Mouse (Mus musculus): ENCODE measurements around the gene Snapc5.
"Not testable (repeated sequence)": the region's sequence is repeated elsewhere in the genome, so short reads cannot be mapped to it uniquely, and the experiment has no call there.

Snapc5 gene

GRCm38 (mm10) chr9:64178974-64179646 is at the start of gene Snapc5:
Gene Snapc5, plus strand, starts transcription at chr9:64179274.
- peak; percentile 89 for DNase-seq (ENCODE audit: low read depth, low spot score)

DNA sequence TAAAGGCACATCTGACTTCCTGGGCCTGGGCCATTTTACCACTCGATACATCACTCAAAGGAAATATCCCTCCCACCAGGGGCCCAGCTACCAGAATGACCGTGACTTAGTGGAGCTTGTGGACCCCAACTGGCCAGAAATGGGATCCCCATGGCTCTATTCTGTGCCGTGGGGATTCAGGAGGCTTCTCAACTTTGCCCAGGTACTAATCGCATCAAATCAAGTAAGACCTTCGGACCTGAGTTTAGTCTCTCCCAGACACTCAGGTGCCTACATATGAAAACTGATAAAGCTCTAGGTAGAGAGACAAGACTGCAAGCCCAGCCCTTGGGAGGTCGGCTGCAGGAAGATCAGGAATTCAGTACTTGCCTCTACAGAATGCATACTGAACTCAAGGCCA is 47.5 kb upstream of the Snapc5 start:
- DNase-seq (ENCODE audit: low read depth, low spot score) = no peak

DNA sequence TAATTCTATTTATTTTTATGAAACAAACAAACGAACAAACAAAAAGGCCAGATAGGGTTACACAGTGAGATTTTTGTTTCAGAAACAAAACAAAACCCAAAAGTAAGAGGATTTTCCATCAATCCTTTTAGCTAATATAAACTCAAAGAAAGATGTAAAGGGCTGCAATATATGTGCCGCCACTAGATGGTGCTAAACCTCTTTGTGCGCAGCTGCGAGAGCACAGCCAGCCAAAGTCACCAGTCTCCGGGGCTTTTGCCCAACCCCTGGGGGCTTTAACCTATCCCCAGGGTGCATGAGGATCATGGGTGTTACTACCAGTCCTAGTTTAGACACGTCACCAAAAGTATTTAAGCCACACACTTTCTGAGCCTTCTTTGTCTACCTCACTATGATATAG is 40.2 kb upstream of the Snapc5 start:
- peak; percentile 30 for DNase-seq (ENCODE audit: low read depth, low spot score)

GRCm38 (mm10) chr9:64139879-64140278 is 39.2 kb upstream of the Snapc5 start:
- DNase-seq (ENCODE audit: low read depth, low spot score) = no peak

DNA sequence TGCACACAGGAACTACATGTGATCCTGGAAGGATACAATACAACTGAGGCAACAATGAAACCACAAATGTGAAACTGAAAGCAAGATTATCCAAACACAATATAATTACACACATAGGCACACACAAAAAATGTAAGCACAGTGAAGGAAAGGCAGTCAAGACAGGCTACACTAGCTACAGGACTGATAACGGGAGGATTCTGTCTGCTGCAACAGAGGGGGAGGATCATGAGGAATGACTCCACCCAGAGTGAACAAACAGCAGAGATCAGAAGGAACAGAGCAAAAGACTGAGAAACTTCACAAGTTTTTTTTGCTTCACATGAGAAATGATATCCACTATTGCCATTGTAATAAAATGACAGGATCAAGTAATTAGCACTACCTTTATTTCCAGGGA is 22.4 kb upstream of the Snapc5 start:
- no peak for DNase-seq (ENCODE audit: low read depth, low spot score)

- DNase-seq (ENCODE audit: low read depth, low spot score) = no peak
Observed at GRCm38 (mm10) chr9:64160471-64160870, 18.6 kb upstream of the Snapc5 start.

- not testable (repeated sequence) for DNase-seq (ENCODE audit: low read depth, low spot score)
Observed at GRCm38 (mm10) chr9:64169967-64170366, 9.1 kb upstream of the Snapc5 start.

GRCm38 (mm10) chr9:64172145-64172815 is 6.8 kb upstream of the Snapc5 start:
- no peak for DNase-seq (ENCODE audit: low read depth, low spot score)

GRCm38 (mm10) chr9:64172816-64173665 is 6.0 kb upstream of the Snapc5 start, which contains the start of the genes Zwilch and Rpl4:
Gene Zwilch, minus strand, starts transcription at chr9:64173104.
Gene Rpl4, plus strand, starts transcription at chr9:64173375.
- peak; percentile 93 for DNase-seq (ENCODE audit: low read depth, low spot score)

GRCm38 (mm10) chr9:64173666-64174220 is 5.3 kb upstream of the Snapc5 start:
- DNase-seq (ENCODE audit: low read depth, low spot score) = no peak

GRCm38 (mm10) chr9:64174341-64174740 is 4.7 kb upstream of the Snapc5 start:
- DNase-seq (ENCODE audit: low read depth, low spot score) = no peak

- DNase-seq (ENCODE audit: low read depth, low spot score) = no peak
Observed at GRCm38 (mm10) chr9:64174766-64175165, 4.3 kb upstream of the Snapc5 start.

DNA sequence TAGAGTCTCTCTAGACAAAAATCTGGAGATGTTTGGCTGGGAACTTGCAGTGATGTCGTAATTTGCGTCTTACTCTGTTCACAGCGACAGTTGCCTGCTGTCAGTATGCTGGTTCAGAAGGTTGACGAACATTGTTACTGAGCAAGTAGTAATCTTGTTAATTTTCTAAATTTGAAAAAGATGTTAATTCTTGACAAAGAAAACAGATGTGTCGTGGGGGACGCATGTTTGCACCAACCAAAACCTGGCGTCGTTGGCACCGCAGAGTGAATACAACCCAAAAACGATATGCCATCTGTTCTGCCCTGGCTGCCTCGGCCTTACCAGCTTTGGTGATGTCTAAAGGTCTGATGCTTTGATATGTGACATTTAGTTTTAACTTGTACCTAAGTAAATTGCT is 3.7 kb upstream of the Snapc5 start:
- DNase-seq (ENCODE audit: low read depth, low spot score) = no peak

DNA sequence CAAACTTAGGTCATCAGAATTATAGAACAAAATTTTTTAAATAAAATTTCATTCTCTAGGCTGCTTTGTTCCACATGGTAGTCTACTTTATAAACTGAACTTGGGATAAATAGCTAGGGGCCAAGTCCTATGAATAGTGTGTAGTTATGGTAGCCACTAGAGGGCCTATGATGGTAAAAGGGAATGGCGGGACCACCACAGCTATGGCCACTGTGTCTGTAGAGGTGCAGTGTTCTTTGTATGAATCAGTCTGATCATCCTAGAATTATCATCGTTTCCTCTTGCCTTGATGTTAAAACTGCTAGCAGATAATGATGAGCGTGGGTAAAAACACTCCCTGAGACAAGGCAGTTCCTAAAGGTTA is 482 bp upstream of the Snapc5 start:
- no peak for DNase-seq (ENCODE audit: low read depth, low spot score)

GRCm38 (mm10) chr9:64183295-64183694 is 4.2 kb downstream of the Snapc5 start:
- not testable (repeated sequence) for DNase-seq (ENCODE audit: low read depth, low spot score)

GRCm38 (mm10) chr9:64184166-64184840 is 5.2 kb downstream of the Snapc5 start:
- DNase-seq (ENCODE audit: low read depth, low spot score) = no peak

- DNase-seq (ENCODE audit: low read depth, low spot score) = no peak
Observed at GRCm38 (mm10) chr9:64193879-64194278, 14.8 kb downstream of the Snapc5 start.

GRCm38 (mm10) chr9:64195554-64195953 is 16.5 kb downstream of the Snapc5 start:
- DNase-seq (ENCODE audit: low read depth, low spot score) = no peak

DNA sequence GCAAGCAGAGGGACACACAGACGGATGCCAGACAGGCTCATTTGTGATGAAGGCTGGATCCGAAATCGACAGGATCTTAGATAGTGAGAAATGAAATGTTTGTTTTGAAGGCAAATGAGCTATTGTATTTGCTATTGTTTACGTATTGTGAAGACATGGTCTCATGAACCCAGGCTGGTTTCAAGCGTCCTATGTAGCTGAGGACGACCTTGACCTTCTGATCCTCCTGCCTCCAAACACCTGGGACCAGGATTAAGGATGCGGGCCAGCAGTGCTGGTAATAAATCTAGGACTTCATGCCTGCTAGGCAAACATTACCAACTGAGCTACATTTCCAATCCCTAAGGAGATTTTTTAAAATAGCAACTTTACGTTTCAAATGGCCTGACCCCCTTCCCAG is 18.4 kb downstream of the Snapc5 start:
- DNase-seq (ENCODE audit: low read depth, low spot score) = no peak

DNA sequence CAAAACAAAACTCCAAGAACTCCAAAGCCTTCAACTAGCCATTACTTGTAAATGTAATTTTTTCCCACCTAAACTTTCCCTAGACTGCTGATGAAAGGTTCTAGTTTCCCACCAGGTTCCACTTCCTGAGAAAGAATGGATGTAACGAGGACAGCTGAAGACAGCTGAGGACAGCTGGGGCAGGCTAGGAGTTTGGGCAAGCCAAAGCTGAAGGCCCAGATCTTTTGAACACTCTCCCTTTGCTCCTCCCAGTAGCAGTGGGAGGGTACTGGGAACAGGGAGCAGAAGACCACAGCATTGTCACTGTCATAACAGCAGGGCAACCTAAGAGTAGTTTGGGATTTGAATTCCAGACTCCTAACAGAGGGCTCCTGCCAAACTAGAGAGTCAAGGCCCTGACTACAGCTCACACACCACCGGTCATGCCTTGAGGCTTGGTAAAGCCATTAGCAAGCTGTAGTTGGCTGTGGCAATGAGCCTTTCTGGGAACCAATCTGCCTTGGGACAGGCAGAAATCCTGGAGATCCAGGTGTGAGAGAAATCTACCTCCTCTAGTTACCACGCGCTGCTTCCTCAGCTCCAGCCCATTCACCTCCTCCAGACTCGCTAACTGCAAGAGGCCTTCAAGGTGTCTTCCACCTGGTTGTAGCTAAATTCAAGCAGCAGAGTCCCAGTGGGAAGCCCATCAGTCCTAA is 19.1 kb downstream of the Snapc5 start:
- DNase-seq (ENCODE audit: low read depth, low spot score) = no peak

Data from retina, postnatal 7 days (tissue).